In the genomic region with DNA sequence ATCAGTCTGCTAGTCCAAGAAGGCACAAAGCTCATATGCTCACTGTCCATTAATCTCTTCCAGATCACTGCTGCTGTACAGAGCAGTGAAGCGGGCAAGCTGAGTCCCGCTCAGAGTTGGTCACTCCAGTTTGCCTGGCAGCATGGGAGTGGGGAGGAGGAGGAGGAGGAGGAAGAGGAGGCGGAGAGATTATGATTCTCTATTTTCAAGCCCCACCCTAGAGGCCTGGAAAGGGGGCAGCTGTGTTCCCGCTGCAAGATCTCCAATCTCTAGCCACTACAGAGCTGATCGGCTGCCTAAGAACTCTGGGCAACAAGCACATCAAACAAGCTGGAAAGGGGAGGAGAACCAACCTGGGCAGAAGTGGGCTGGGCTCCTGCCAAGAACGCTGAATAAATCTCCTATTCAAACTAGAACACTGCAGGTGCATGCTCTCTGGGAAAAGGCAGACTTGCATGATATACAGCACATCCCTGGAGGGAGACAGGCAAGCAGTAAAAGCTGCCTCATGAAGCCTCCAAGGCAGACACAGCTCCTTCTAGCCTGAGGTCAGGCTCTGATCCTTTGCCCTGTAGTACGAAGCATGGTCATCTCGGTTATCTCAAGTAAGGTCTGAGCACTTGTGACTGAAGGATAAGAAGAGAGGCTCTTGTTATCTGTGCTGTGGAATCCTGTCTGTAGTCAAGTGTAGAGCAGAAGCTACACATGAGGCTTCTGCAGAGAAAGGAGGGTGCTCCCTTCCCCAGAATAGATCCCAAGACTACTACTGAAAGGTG, we compare ENCODE assay signal across 9 mouse cellular contexts. TPM values are rescaled to one million over a fixed set of nuclear protein-coding genes. Genes with fewer than 3 reads are reported as not detected.
DNase-seq lines count a peak whose midpoint lies in the region; ATAC-seq and TF ChIP-seq lines count a peak whose summit lies in the region.
"Had no signal": no experiment of that assay in that cellular context is flagged by ENCODE, and none has a peak within 500 bp of the region (broad histone marks: within the 10 kb centered on the region; RNA-seq: fewer than 3 reads in every experiment).

No protein-coding gene starts in this region.

- H3K4me3 ChIP-seq in embryonic facial prominence, embryonic 15.5 days (replicated peaks): no peak overlapping the region
- H3K4me3 ChIP-seq in hindbrain, postnatal 0 days (ENCODE audit: low read length): no peak overlapping the region
- H3K4me3 ChIP-seq in liver, embryonic 11.5 days (ENCODE audit: low read depth, low read length): peak overlapping the region; percentile 25
- no peak overlapping the region for H3K4me3 ChIP-seq in midbrain, embryonic 16.5 days (ENCODE audit: low read depth, low read length)

- peaks cover 62% of the 10 kb centered on the region for H3K4me1 ChIP-seq in embryonic facial prominence, embryonic 15.5 days
- H3K4me1 ChIP-seq in hindbrain, postnatal 0 days (ENCODE audit: insufficient read depth, low read length): peaks cover 43% of the 10 kb centered on the region
- H3K4me1 ChIP-seq in liver, embryonic 11.5 days (replicated peaks; ENCODE audit: control insufficient read depth, insufficient read depth, low read length): peaks cover 83% of the 10 kb centered on the region
- peaks cover 28% of the 10 kb centered on the region for H3K4me1 ChIP-seq in midbrain, embryonic 16.5 days (ENCODE audit: control insufficient read depth, insufficient read depth, low read length)

- H3K27me3 ChIP-seq in embryonic facial prominence, embryonic 15.5 days: no peaks in the 10 kb centered on the region
- H3K27me3 ChIP-seq in hindbrain, postnatal 0 days (ENCODE audit: insufficient read depth, low read length): no peaks in the 10 kb centered on the region
- no peaks in the 10 kb centered on the region for H3K27me3 ChIP-seq in liver, embryonic 11.5 days (replicated peaks; ENCODE audit: control insufficient read depth, insufficient read depth, low read length)
- H3K27me3 ChIP-seq in midbrain, embryonic 16.5 days (ENCODE audit: control insufficient read depth, insufficient read depth, low read depth, low read length): no peaks in the 10 kb centered on the region
- H3K27me3 ChIP-seq: Patski had no signal

- ATAC-seq in embryonic facial prominence, embryonic 15.5 days (ENCODE audit: insufficient number of reproducible peaks, low FRiP score, low TSS enrichment, low read depth): peak; percentile 51
- peak; percentile 50 for ATAC-seq in hindbrain, postnatal 0 days
- peak; percentile 77 for ATAC-seq in liver, embryonic 11.5 days (replicated peaks; ENCODE audit: low FRiP score)
- ATAC-seq in midbrain, embryonic 16.5 days: peak; percentile 53
- ATAC-seq: Patski had no signal

- H3K27ac ChIP-seq in embryonic facial prominence, embryonic 15.5 days (replicated peaks): peak overlapping the region; percentile 75
- H3K27ac ChIP-seq in hindbrain, postnatal 0 days: peak overlapping the region; percentile 56
- peak overlapping the region; percentile 28; the same call in 1 of the 2 replicates for H3K27ac ChIP-seq in liver, embryonic 11.5 days (ENCODE audit: low read depth, low read length)
- peak overlapping the region; percentile 19 for H3K27ac ChIP-seq in midbrain, embryonic 16.5 days (ENCODE audit: low read length)

- TF ChIP-seq CTCF in hindbrain, postnatal 0 days (IDR thresholded peaks at IDR 0.05; ENCODE audit: low read depth): no peak

- no peaks in the 10 kb centered on the region for H3K9me3 ChIP-seq in embryonic facial prominence, embryonic 15.5 days (replicated peaks)
- no peaks in the 10 kb centered on the region for H3K9me3 ChIP-seq in hindbrain, postnatal 0 days (ENCODE audit: low read length)
- no peaks in the 10 kb centered on the region for H3K9me3 ChIP-seq in liver, embryonic 11.5 days (ENCODE audit: control insufficient read depth, low read length)
- no peaks in the 10 kb centered on the region for H3K9me3 ChIP-seq in midbrain, embryonic 16.5 days (replicated peaks; ENCODE audit: control insufficient read depth, low read length, poor library complexity, severe bottlenecking)

- H3K4me2 ChIP-seq in embryonic facial prominence, embryonic 15.5 days (replicated peaks): no peak overlapping the region
- no peak overlapping the region for H3K4me2 ChIP-seq in hindbrain, postnatal 0 days (ENCODE audit: low read depth, low read length)
- peak overlapping the region; percentile 63 for H3K4me2 ChIP-seq in liver, embryonic 11.5 days
- no peak overlapping the region for H3K4me2 ChIP-seq in midbrain, embryonic 16.5 days (ENCODE audit: low read length)

- peak; percentile 52 for DNase-seq in layer of hippocampus, adult 11-12 months (ENCODE audit: low spot score)
- no peak for DNase-seq in layer of hippocampus, postnatal 14 days (ENCODE audit: low spot score in 2 of 2)
- DNase-seq in hindbrain, postnatal 0 days (ENCODE audit: low spot score): peak; percentile 32
- no peak for DNase-seq in liver, embryonic 11.5 days (ENCODE audit: low spot score)
- DNase-seq in layer of hippocampus, adult 9-11 months: no peak
- DNase-seq in layer of hippocampus, adult 9-10 months (ENCODE audit: low spot score): no peak

- H3K9ac ChIP-seq in embryonic facial prominence, embryonic 15.5 days: no peak overlapping the region
- H3K9ac ChIP-seq in hindbrain, postnatal 0 days (replicated peaks; ENCODE audit: low read length): no peak overlapping the region
- H3K9ac ChIP-seq in liver, embryonic 11.5 days (ENCODE audit: low read depth, low read length): no peak overlapping the region
- H3K9ac ChIP-seq in midbrain, embryonic 16.5 days (ENCODE audit: low read depth, low read length): peak overlapping the region; percentile 28; the same call in 1 of the 2 replicates

- 45% methylated on average over 8 of the region's 8 CpGs for WGBS in embryonic facial prominence, embryonic 15.5 days
- WGBS in hindbrain, postnatal 0 days: 42% methylated on average over 8 of the region's 8 CpGs
- 34% methylated on average over 8 of the region's 8 CpGs for WGBS in liver, embryonic 11.5 days
- WGBS in midbrain, embryonic 16.5 days: 38% methylated on average over 8 of the region's 8 CpGs

- no peaks in the 10 kb centered on the region for H3K36me3 ChIP-seq in embryonic facial prominence, embryonic 15.5 days
- no peaks in the 10 kb centered on the region for H3K36me3 ChIP-seq in hindbrain, postnatal 0 days (ENCODE audit: insufficient read depth, low read length)
- no peaks in the 10 kb centered on the region for H3K36me3 ChIP-seq in liver, embryonic 11.5 days (ENCODE audit: control insufficient read depth, insufficient read depth, low read length)
- H3K36me3 ChIP-seq in midbrain, embryonic 16.5 days (ENCODE audit: control insufficient read depth, insufficient read depth, low read length): no peaks in the 10 kb centered on the region

RNA-seq across cellular contexts. Expression of gene Mark2, which starts 33.5 kb away (rescaled TPM):
- total RNA-seq in layer of hippocampus, postnatal 14 days (2021): 100 to 1,000 TPM in 1 of 2 experiments, 10 to 100 TPM in 1; 95.9 to 110 TPM
- 54.9 and 60.2 TPM in 2 replicates for polyA plus RNA-seq in embryonic facial prominence, embryonic 15.5 days (2015; fragmentation: Nextera tagmentation; extraction: Ambion mirVana)
- total RNA-seq in hindbrain, postnatal 0 days (2014; rRNA removed): 39.9 and 47.8 TPM in 2 replicates
- polyA plus RNA-seq in hindbrain, postnatal 0 days (2015; fragmentation: Nextera tagmentation; extraction: Ambion mirVana): 31.4 and 36.2 TPM in 2 replicates
- 45.3 and 50.3 TPM in 2 replicates for polyA plus RNA-seq in liver, embryonic 11.5 days (2014; fragmentation: Nextera tagmentation; extraction: Ambion mirVana)
- polyA plus RNA-seq in midbrain, embryonic 16.5 days (2015; fragmentation: Nextera tagmentation; extraction: Ambion mirVana): 42.2 and 43.8 TPM in 2 replicates

RNA-seq across cellular contexts. Expression of gene Rcor2, which starts 41.1 kb away (rescaled TPM):
- 10 to 100 TPM; 20.2 to 23.2 TPM for total RNA-seq in layer of hippocampus, postnatal 14 days (2021)
- polyA plus RNA-seq in embryonic facial prominence, embryonic 15.5 days (2015; fragmentation: Nextera tagmentation; extraction: Ambion mirVana): 20.3 and 22.9 TPM in 2 replicates
- 73.2 and 91.7 TPM in 2 replicates for total RNA-seq in hindbrain, postnatal 0 days (2014; rRNA removed)
- 14.8 and 16.6 TPM in 2 replicates for polyA plus RNA-seq in hindbrain, postnatal 0 days (2015; fragmentation: Nextera tagmentation; extraction: Ambion mirVana)
- polyA plus RNA-seq in liver, embryonic 11.5 days (2014; fragmentation: Nextera tagmentation; extraction: Ambion mirVana): 7.5 and 8.7 TPM in 2 replicates
- polyA plus RNA-seq in midbrain, embryonic 16.5 days (2015; fragmentation: Nextera tagmentation; extraction: Ambion mirVana): 17.9 and 20.1 TPM in 2 replicates

Comparison
In these comparisons a context has a peak if more than half of its experiments do, and no peak if none do; other contexts are left out.
1. DNase-seq: peak in layer of hippocampus, adult 11-12 months (single experiment) and hindbrain, postnatal 0 days (single experiment); none in layer of hippocampus, postnatal 14 days (0 of 2), liver, embryonic 11.5 days (single experiment), layer of hippocampus, adult 9-11 months (single experiment) and layer of hippocampus, adult 9-10 months (single experiment).
2. H3K27ac ChIP-seq: peak in every context shown above with its lines; median percentile 75 in embryonic facial prominence, embryonic 15.5 days; 56 in hindbrain, postnatal 0 days; 28 in liver, embryonic 11.5 days; 19 in midbrain, embryonic 16.5 days.
3. Peak in every context shown above with its lines, with median percentiles within 50 percentile points of each other: ATAC-seq.